Mouse (Mus musculus): ENCODE measurements around the gene Wdfy4. TPM values are rescaled to one million over a fixed set of nuclear protein-coding genes. Genes with fewer than 3 reads are reported as not detected.

Gene Wdfy4
- polyA plus RNA-seq (2016; fragmentation: Nextera tagmentation; extraction: Ambion mirVana) = 0.22 and 0.64 TPM in 2 replicates

GRCm38 (mm10) chr14:33185068-33185800 lies at the start of gene Wdfy4:
Gene Wdfy4 (minus strand): TSS chr14:33185508.
- 79% methylated on average over 11 of the region's 11 CpGs for WGBS
- Histone ChIP-seq H3K27me3 (replicated peaks) (no peaks in the 10 kb centered on the region), H3K9me3 (replicated peaks) (no peaks in the 10 kb centered on the region), H3K36me3 (no peaks in the 10 kb centered on the region), H3K4me1 (replicated peaks) (no peaks in the 10 kb centered on the region), H3K4me2 (no peak within 1 kb of the TSS), H3K27ac (ENCODE audit: poor library complexity, severe bottlenecking) (no peak within 1 kb of the TSS), H3K4me3 (no peak within 1 kb of the TSS), H3K9ac (no peak within 1 kb of the TSS)
- ATAC-seq (ENCODE audit: insufficient number of reproducible peaks, low FRiP score) = no peak

GRCm38 (mm10) chr14:33232048-33232447 lies 46.7 kb upstream of the Wdfy4 start:
- Histone ChIP-seq H3K4me1 (replicated peaks) (peaks cover 9% of the 10 kb centered on the region), H3K9me3 (replicated peaks) (no peaks in the 10 kb centered on the region), H3K4me2 (no peak overlapping the region), H3K27me3 (replicated peaks) (no peaks in the 10 kb centered on the region), H3K27ac (ENCODE audit: poor library complexity, severe bottlenecking) (no peak overlapping the region), H3K9ac (no peak overlapping the region), H3K36me3 (no peaks in the 10 kb centered on the region), H3K4me3 (no peak overlapping the region)
- WGBS = 68% methylated on average over 5 of the region's 5 CpGs
- ATAC-seq (ENCODE audit: insufficient number of reproducible peaks, low FRiP score) = no peak

- Histone ChIP-seq H3K4me2 (no peak overlapping the region), H3K4me3 (no peak overlapping the region), H3K27ac (ENCODE audit: poor library complexity, severe bottlenecking) (no peak overlapping the region), H3K36me3 (no peaks in the 10 kb centered on the region), H3K4me1 (replicated peaks) (peaks cover 9% of the 10 kb centered on the region), H3K9ac (no peak overlapping the region), H3K9me3 (replicated peaks) (no peaks in the 10 kb centered on the region), H3K27me3 (replicated peaks) (no peaks in the 10 kb centered on the region)
- ATAC-seq (ENCODE audit: insufficient number of reproducible peaks, low FRiP score) = no peak
- 83% methylated on average over 3 of the region's 3 CpGs for WGBS
Observed at GRCm38 (mm10) chr14:33231311-33231710, 46.0 kb upstream of the Wdfy4 start.

GRCm38 (mm10) chr14:33230672-33231071 lies 45.4 kb upstream of the Wdfy4 start:
- Histone ChIP-seq H3K9me3 (replicated peaks) (no peaks in the 10 kb centered on the region), H3K9ac (no peak overlapping the region), H3K27ac (ENCODE audit: poor library complexity, severe bottlenecking) (no peak overlapping the region), H3K4me3 (no peak overlapping the region), H3K4me2 (no peak overlapping the region), H3K4me1 (replicated peaks) (peaks cover 9% of the 10 kb centered on the region), H3K27me3 (replicated peaks) (no peaks in the 10 kb centered on the region), H3K36me3 (no peaks in the 10 kb centered on the region)
- ATAC-seq (ENCODE audit: insufficient number of reproducible peaks, low FRiP score) = no peak
- 75% methylated on average over 4 of the region's 4 CpGs for WGBS

GRCm38 (mm10) chr14:33225235-33225634 lies 39.9 kb upstream of the Wdfy4 start:
- Histone ChIP-seq H3K4me3 (no peak overlapping the region), H3K9ac (no peak overlapping the region), H3K36me3 (no peaks in the 10 kb centered on the region), H3K4me1 (replicated peaks) (peaks cover 9% of the 10 kb centered on the region), H3K4me2 (no peak overlapping the region), H3K27ac (ENCODE audit: poor library complexity, severe bottlenecking) (no peak overlapping the region), H3K9me3 (replicated peaks) (no peaks in the 10 kb centered on the region), H3K27me3 (replicated peaks) (no peaks in the 10 kb centered on the region)
- no peak for ATAC-seq (ENCODE audit: insufficient number of reproducible peaks, low FRiP score)
- 74% methylated on average over 4 of the region's 4 CpGs for WGBS

- H3K4me1 ChIP-seq (replicated peaks) = peaks cover 7% of the 10 kb centered on the region
- H3K9ac ChIP-seq = no peak overlapping the region
- H3K4me3 ChIP-seq = no peak overlapping the region
- peaks cover 44% of the 10 kb centered on the region for H3K27me3 ChIP-seq (replicated peaks)
- H3K4me2 ChIP-seq = no peak overlapping the region
- no peak overlapping the region for H3K27ac ChIP-seq (ENCODE audit: poor library complexity, severe bottlenecking)
- H3K36me3 ChIP-seq = no peaks in the 10 kb centered on the region
- ATAC-seq (ENCODE audit: insufficient number of reproducible peaks, low FRiP score) = no peak
- 80% methylated on average over 19 of the region's 19 CpGs for WGBS
- no peaks in the 10 kb centered on the region for H3K9me3 ChIP-seq (replicated peaks)
Observed at GRCm38 (mm10) chr14:33216343-33217208, 31.3 kb upstream of the Wdfy4 start.

GRCm38 (mm10) chr14:33215163-33215562 lies 29.9 kb upstream of the Wdfy4 start:
- Histone ChIP-seq H3K9ac (no peak overlapping the region), H3K9me3 (replicated peaks) (no peaks in the 10 kb centered on the region), H3K4me1 (replicated peaks) (peaks cover 7% of the 10 kb centered on the region), H3K27ac (ENCODE audit: poor library complexity, severe bottlenecking) (no peak overlapping the region), H3K27me3 (replicated peaks) (peaks cover 44% of the 10 kb centered on the region), H3K4me2 (no peak overlapping the region), H3K36me3 (no peaks in the 10 kb centered on the region), H3K4me3 (no peak overlapping the region)
- ATAC-seq (ENCODE audit: insufficient number of reproducible peaks, low FRiP score) = no peak
- 75% methylated on average over 1 of the region's 1 CpGs for WGBS

GRCm38 (mm10) chr14:33214767-33215128 lies 29.4 kb upstream of the Wdfy4 start:
- no peaks in the 10 kb centered on the region for H3K36me3 ChIP-seq
- WGBS = 17% methylated on average over 4 of the region's 4 CpGs
- no peak overlapping the region for H3K4me2 ChIP-seq
- H3K9me3 ChIP-seq (replicated peaks) = no peaks in the 10 kb centered on the region
- no peak for ATAC-seq (ENCODE audit: insufficient number of reproducible peaks, low FRiP score)
- H3K9ac ChIP-seq = no peak overlapping the region
- peaks cover 44% of the 10 kb centered on the region for H3K27me3 ChIP-seq (replicated peaks)
- H3K27ac ChIP-seq (ENCODE audit: poor library complexity, severe bottlenecking) = no peak overlapping the region
- no peak overlapping the region for H3K4me3 ChIP-seq
- H3K4me1 ChIP-seq (replicated peaks) = peaks cover 7% of the 10 kb centered on the region

GRCm38 (mm10) chr14:33213823-33214766 lies 28.8 kb upstream of the Wdfy4 start, which contains the start of gene Arhgap22:
Gene Arhgap22 (plus strand): TSS chr14:33214026.
- H3K4me3 ChIP-seq = no peak within 1 kb of the TSS

GRCm38 (mm10) chr14:33212958-33213309 lies 27.6 kb upstream of the Wdfy4 start:
- ATAC-seq (ENCODE audit: insufficient number of reproducible peaks, low FRiP score) = no peak

More at GRCm38 (mm10) chr14:33213823-33214766, 28.8 kb upstream of the Wdfy4 start, which contains the start of gene Arhgap22:
- no peaks in the 10 kb centered on the region for H3K36me3 ChIP-seq
- no peaks in the 10 kb centered on the region for H3K9me3 ChIP-seq (replicated peaks)
- peak within 1 kb of the TSS; percentile 30 for H3K4me2 ChIP-seq
- peaks cover 44% of the 10 kb centered on the region for H3K27me3 ChIP-seq (replicated peaks)
- 11% methylated on average over 28 of the region's 28 CpGs for WGBS
- H3K27ac ChIP-seq (ENCODE audit: poor library complexity, severe bottlenecking) = no peak within 1 kb of the TSS
- peaks cover 7% of the 10 kb centered on the region for H3K4me1 ChIP-seq (replicated peaks)
- no peak within 1 kb of the TSS for H3K9ac ChIP-seq
- ATAC-seq (ENCODE audit: insufficient number of reproducible peaks, low FRiP score) = peak; percentile 79

More at GRCm38 (mm10) chr14:33212958-33213309, 27.6 kb upstream of the Wdfy4 start:
- no peak overlapping the region for H3K9ac ChIP-seq
- H3K27ac ChIP-seq (ENCODE audit: poor library complexity, severe bottlenecking) = no peak overlapping the region
- no peak overlapping the region for H3K4me3 ChIP-seq
- WGBS = 80% methylated on average over 12 of the region's 12 CpGs
- no peaks in the 10 kb centered on the region for H3K36me3 ChIP-seq
- peaks cover 7% of the 10 kb centered on the region for H3K4me1 ChIP-seq (replicated peaks)
- no peaks in the 10 kb centered on the region for H3K9me3 ChIP-seq (replicated peaks)
- no peak overlapping the region for H3K4me2 ChIP-seq
- H3K27me3 ChIP-seq (replicated peaks) = peaks cover 42% of the 10 kb centered on the region
